Comparison of ENCODE assay signal across 23 mouse cellular contexts in genomic region chr1:153910423-153910822, GRCm38 (mm10). TPM values are rescaled to one million over a fixed set of nuclear protein-coding genes. Genes with fewer than 3 reads are reported as not detected.
DNase-seq lines count a peak whose midpoint lies in the region; ATAC-seq and TF ChIP-seq lines count a peak whose summit lies in the region.
"Had no signal": no experiment of that assay in that cellular context is flagged by ENCODE, and none has a peak within 500 bp of the region (broad histone marks: within the 10 kb centered on the region; RNA-seq: fewer than 3 reads in every experiment).

No protein-coding gene starts in this region.

- H3K9me3 ChIP-seq in midbrain, embryonic 10.5 days (replicated peaks): no peaks in the 10 kb centered on the region
- H3K9me3 ChIP-seq: embryonic facial prominence, embryonic 15.5 days; limb, embryonic 12.5 days had no signal

- peaks cover 62% of the 10 kb centered on the region for H3K36me3 ChIP-seq in midbrain, embryonic 10.5 days

- peak; percentile 93 for DNase-seq in heart, adult 11 months
- DNase-seq in heart, postnatal 4 days: no peak
- no peak for DNase-seq in left cerebral cortex, adult 2 months (ENCODE audit: extremely low spot score in 1 of 2, low spot score in 2 of 2)
- no peak for DNase-seq in left cerebral cortex, postnatal 10 days (ENCODE audit: extremely low spot score in 1 of 2, low spot score in 2 of 2)
- no peak for DNase-seq in yolk sac, embryonic 10.5 days (ENCODE audit: low spot score)
- no peak for DNase-seq in midbrain, embryonic 10.5 days (ENCODE audit: low spot score)
- DNase-seq: cerebellum, adult 11-12 months; heart, adult 2 months; lung, postnatal 14 days; thymus, postnatal 4 days had no signal

- no peak overlapping the region for H3K4me3 ChIP-seq in left cerebral cortex, adult 2 months
- H3K4me3 ChIP-seq in midbrain, embryonic 10.5 days: no peak overlapping the region
- H3K4me3 ChIP-seq: embryonic facial prominence, embryonic 15.5 days; forebrain, embryonic 13.5 days; heart, adult 2 months; limb, embryonic 12.5 days had no signal

- ATAC-seq in erythroid progenitor cell, adult 5-6 weeks (replicated peaks; ENCODE audit: low FRiP score, poor library complexity, severe bottlenecking): 0 out of 2 replicates have a peak, but pooled peaks have one; percentile 8
- ATAC-seq in megakaryocyte, adult 5-6 weeks (ENCODE audit: poor library complexity, severe bottlenecking): peak; percentile 58
- ATAC-seq: forebrain, embryonic 13.5 days; hindbrain, embryonic 16.5 days; Patski had no signal

- H3K27ac ChIP-seq in left cerebral cortex, adult 2 months: peak overlapping the region; percentile 57; the same call in 1 of the 2 replicates
- no peak overlapping the region for H3K27ac ChIP-seq in midbrain, embryonic 10.5 days (replicated peaks)
- H3K27ac ChIP-seq: embryonic facial prominence, embryonic 15.5 days; forebrain, embryonic 13.5 days; heart, adult 2 months; limb, embryonic 12.5 days had no signal

- intact Hi-C loops in left cerebral cortex, adult 2 months (cut with DNase I): no loop called here
- intact Hi-C loops in left cerebral cortex, postnatal 10 days (cut with DNase I): no loop called here

- H3K27me3 ChIP-seq in midbrain, embryonic 10.5 days (ENCODE audit: low read depth, poor library complexity, severe bottlenecking): no peaks in the 10 kb centered on the region; the same call in 1 of the 2 replicates
- H3K27me3 ChIP-seq: embryonic facial prominence, embryonic 15.5 days; forebrain, embryonic 13.5 days; limb, embryonic 12.5 days; Patski had no signal

- H3K4me1 ChIP-seq in midbrain, embryonic 10.5 days: peaks cover 14% of the 10 kb centered on the region; the same call in 1 of the 2 replicates
- H3K4me1 ChIP-seq: embryonic facial prominence, embryonic 15.5 days; forebrain, embryonic 13.5 days; limb, embryonic 12.5 days had no signal

- 90% methylated on average over 5 of the region's 5 CpGs for WGBS in midbrain, embryonic 10.5 days

- no peak for TF ChIP-seq CTCF in left cerebral cortex, adult 2 months (IDR thresholded peaks at IDR 0.05)

RNA-seq across cellular contexts. Expression of gene Teddm2, which starts 10.4 kb away (rescaled TPM):
- under 1 TPM; 0.16 to 0.26 TPM for total RNA-seq in heart, postnatal 4 days (2021)
- total RNA-seq in left cerebral cortex, adult 2 months (2021): 1 to 10 TPM; 3.4 to 3.9 TPM
- total RNA-seq in left cerebral cortex, postnatal 10 days (2021): 1 to 10 TPM; 1.8 to 2.6 TPM
- 0.72 TPM in 1 of 2 replicates, not detected in the other for total RNA-seq in erythroid progenitor cell, adult 5-6 weeks (2015; ENCODE audit: low replicate concordance)
- 0.61 and 1.9 TPM in 2 replicates for total RNA-seq in erythroid progenitor cell, adult 5-6 weeks (2017; ENCODE audit: low replicate concordance)
- total RNA-seq in megakaryocyte, adult 5-6 weeks (2015): 0.55 and 0.56 TPM in 2 replicates
- total RNA-seq in megakaryocyte, adult 5-6 weeks (2017): 0.04 and 0.41 TPM in 2 replicates
- 0.39 and 0.42 TPM in 2 replicates for polyA plus RNA-seq in midbrain, embryonic 10.5 days (2016; fragmentation: Nextera tagmentation; extraction: Ambion mirVana)

RNA-seq across cellular contexts. Expression of gene Glul, which starts 10.7 kb away (rescaled TPM):
- 100 to 1,000 TPM; 126 to 138 TPM for total RNA-seq in heart, postnatal 4 days (2021)
- total RNA-seq in left cerebral cortex, adult 2 months (2021): 1,000 to 10,000 TPM; 1,896 to 2,040 TPM
- 1,000 to 10,000 TPM in 1 of 2 experiments, 100 to 1,000 TPM in 1; 850 to 1,099 TPM for total RNA-seq in left cerebral cortex, postnatal 10 days (2021)
- total RNA-seq in erythroid progenitor cell, adult 5-6 weeks (2015; ENCODE audit: low replicate concordance): 72.9 and 80.7 TPM in 2 replicates
- total RNA-seq in erythroid progenitor cell, adult 5-6 weeks (2017; ENCODE audit: low replicate concordance): 123 and 127 TPM in 2 replicates
- 58.1 and 63.4 TPM in 2 replicates for total RNA-seq in megakaryocyte, adult 5-6 weeks (2015)
- total RNA-seq in megakaryocyte, adult 5-6 weeks (2017): 79.0 and 91.0 TPM in 2 replicates
- 130 and 133 TPM in 2 replicates for polyA plus RNA-seq in midbrain, embryonic 10.5 days (2016; fragmentation: Nextera tagmentation; extraction: Ambion mirVana)

RNA-seq across cellular contexts. Expression of gene Teddm1a, which starts 18.9 kb away (rescaled TPM):
- not detected for total RNA-seq in heart, postnatal 4 days (2021)
- total RNA-seq in left cerebral cortex, adult 2 months (2021): not detected
- not detected for total RNA-seq in left cerebral cortex, postnatal 10 days (2021)
- total RNA-seq in erythroid progenitor cell, adult 5-6 weeks (2015; ENCODE audit: low replicate concordance): not detected in 2 replicates
- not detected in 2 replicates for total RNA-seq in erythroid progenitor cell, adult 5-6 weeks (2017; ENCODE audit: low replicate concordance)
- not detected in 2 replicates for total RNA-seq in megakaryocyte, adult 5-6 weeks (2015)
- not detected in 2 replicates for total RNA-seq in megakaryocyte, adult 5-6 weeks (2017)
- polyA plus RNA-seq in midbrain, embryonic 10.5 days (2016; fragmentation: Nextera tagmentation; extraction: Ambion mirVana): not detected in 2 replicates
- total RNA-seq: heart, adult 2 months; left cerebral cortex, adult 18-20 months; midbrain, postnatal 0 days had no signal
- polyA plus RNA-seq: brain, embryonic 14.5 days; embryonic facial prominence, embryonic 15.5 days; forebrain, embryonic 13.5 days; heart, adult 2 months; heart, embryonic 16.5 days; hindbrain, embryonic 16.5 days; limb, embryonic 12.5 days; midbrain, postnatal 0 days; neural tube, embryonic 11.5 days; Patski had no signal

RNA-seq across cellular contexts. Expression of gene Teddm1b, which starts 36.3 kb away (rescaled TPM):
- total RNA-seq in heart, postnatal 4 days (2021): not detected
- total RNA-seq in left cerebral cortex, adult 2 months (2021): under 1 TPM; 0.14 to 0.18 TPM
- not detected for total RNA-seq in left cerebral cortex, postnatal 10 days (2021)
- total RNA-seq in erythroid progenitor cell, adult 5-6 weeks (2015; ENCODE audit: low replicate concordance): not detected in 2 replicates
- 0.13 TPM in 1 of 2 replicates, not detected in the other for total RNA-seq in erythroid progenitor cell, adult 5-6 weeks (2017; ENCODE audit: low replicate concordance)
- total RNA-seq in megakaryocyte, adult 5-6 weeks (2015): 0.09 TPM in 1 of 2 replicates, not detected in the other
- total RNA-seq in megakaryocyte, adult 5-6 weeks (2017): 0.18 TPM in 1 of 2 replicates, not detected in the other
- 0.49 and 0.83 TPM in 2 replicates for polyA plus RNA-seq in midbrain, embryonic 10.5 days (2016; fragmentation: Nextera tagmentation; extraction: Ambion mirVana)
- total RNA-seq: heart, adult 2 months; left cerebral cortex, adult 18-20 months; midbrain, postnatal 0 days had no signal
- polyA plus RNA-seq: brain, embryonic 14.5 days; heart, adult 2 months; large intestine, adult 2 months had no signal

Comparison
In these comparisons a context has a peak if more than half of its experiments do, and no peak if none do; other contexts are left out.
1. RNA of gene Glul, which starts 10.7 kb away (total RNA-seq): 1,896 to 2,040 TPM in left cerebral cortex, adult 2 months and 850 to 1,099 TPM in left cerebral cortex, postnatal 10 days; 126 to 138 TPM in heart, postnatal 4 days, 72.9 to 127 TPM in erythroid progenitor cell, adult 5-6 weeks and 58.1 to 91.0 TPM in megakaryocyte, adult 5-6 weeks; every median in the first group is over 4 times any median in the second.